Mouse (Mus musculus): ENCODE measurements around the gene Micu1. TPM values are rescaled to one million over a fixed set of nuclear protein-coding genes. Genes with fewer than 3 reads are reported as not detected.

Gene Micu1
- total RNA-seq, 1 experiment: 23.6 TPM

DNA sequence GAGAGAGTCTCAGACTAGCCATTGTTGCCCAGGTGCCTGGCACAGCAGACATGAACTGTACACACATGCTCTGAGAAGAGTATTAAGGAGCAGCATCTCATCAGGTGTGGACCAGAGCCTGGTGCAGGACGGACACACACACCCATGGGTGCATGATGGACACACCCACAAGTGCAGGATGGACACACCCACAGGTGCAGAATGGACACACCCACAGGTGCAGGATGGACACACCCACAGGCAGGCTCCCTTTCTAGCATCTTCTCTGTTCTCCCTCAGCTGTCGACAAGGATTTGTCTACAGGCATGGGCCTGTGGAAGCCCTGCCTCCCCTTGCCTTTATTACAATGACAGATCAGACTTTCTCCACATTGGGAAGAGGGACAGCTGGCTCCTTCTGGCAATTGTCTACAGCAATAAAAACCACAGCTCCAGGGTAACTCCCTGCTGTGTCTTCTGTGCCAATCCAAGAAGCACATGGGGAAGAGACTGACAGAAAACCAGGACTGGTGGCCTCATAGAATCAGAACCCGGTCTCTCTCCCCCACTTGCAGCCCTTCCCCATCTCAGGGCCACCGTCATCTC lies 107.8 kb downstream of the Micu1 start:
- H3K9me3 ChIP-seq (ENCODE audit: control insufficient read depth, insufficient read depth, low read depth, low read length): no peaks in the 10 kb centered on the region
- H3K36me3 ChIP-seq (ENCODE audit: control insufficient read depth, insufficient read depth, low read length, poor library complexity, severe bottlenecking): no peaks in the 10 kb centered on the region; the same call in 1 of the 2 replicates
- no peak overlapping the region for H3K9ac ChIP-seq (ENCODE audit: insufficient read depth, low read depth, low read length, poor library complexity, severe bottlenecking)
- H3K4me1 ChIP-seq (ENCODE audit: control insufficient read depth in 2 of 2, insufficient read depth in 2 of 2, low read length in 2 of 2, poor library complexity in 1 of 2): 0 out of 4 replicates have a peak, but pooled peaks cover 0 to 1% of the 10 kb centered on the region in 2 experiments
- no peak for TF ChIP-seq HCFC1 (IDR thresholded peaks at IDR 0.05; ENCODE audit: borderline replicate concordance, insufficient read depth, low read length)
- TF ChIP-seq ZNF384 (IDR thresholded peaks at IDR 0.05; ENCODE audit: low read depth, low read length): no peak
- TF ChIP-seq CHD2 (IDR thresholded peaks at IDR 0.05; ENCODE audit: low read depth, low read length): no peak
- no peak for TF ChIP-seq ZC3H11A (IDR thresholded peaks at IDR 0.05; ENCODE audit: borderline replicate concordance, low read depth, low read length)
- TF ChIP-seq MAFK (IDR thresholded peaks at IDR 0.05; ENCODE audit: insufficient read depth, low read depth, low read length): no peak
- in situ Hi-C loops (cut with MboI; ENCODE audit: low sequenced_read_pairs in 2 of 2, unreplicated experiment in 2 of 2): no loop called here
- H3K27ac ChIP-seq (ENCODE audit: insufficient read depth, low read depth, low read length, poor library complexity, severe bottlenecking): no peak overlapping the region
- no peak for DNase-seq (ENCODE audit: low read depth, low spot score)
- H3K4me3 ChIP-seq (ENCODE audit: insufficient read depth in 1 of 2, low read depth in 1 of 2, low read length in 2 of 2, poor library complexity in 1 of 2, severe bottlenecking in 1 of 2): no peak overlapping the region

DNA sequence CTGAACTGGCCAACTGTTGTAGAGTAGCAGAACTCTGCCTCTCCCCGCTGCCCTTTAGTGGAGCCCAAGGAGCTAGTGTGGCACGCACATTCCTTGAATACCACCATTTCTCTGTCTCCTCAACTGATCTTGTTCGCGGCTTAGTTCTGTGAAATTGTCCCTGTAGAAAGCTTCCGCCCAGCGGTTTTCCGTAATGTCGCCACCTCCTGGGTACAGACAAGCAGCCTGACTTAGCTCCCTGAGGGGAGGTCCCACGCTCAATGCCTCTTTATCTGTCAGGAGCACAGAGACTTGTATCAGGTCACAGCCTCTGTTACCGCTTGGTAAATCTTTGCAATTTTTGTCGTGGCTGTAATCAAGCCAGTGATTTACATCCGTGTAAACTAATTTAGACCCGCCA lies 110.7 kb downstream of the Micu1 start:
- Histone ChIP-seq H3K27ac (ENCODE audit: insufficient read depth, low read depth, low read length, poor library complexity, severe bottlenecking) (no peak overlapping the region), H3K9ac (ENCODE audit: insufficient read depth, low read depth, low read length, poor library complexity, severe bottlenecking) (peak overlapping the region; percentile 16; the same call in 1 of the 2 replicates), H3K9me3 (ENCODE audit: control insufficient read depth, insufficient read depth, low read depth, low read length) (no peaks in the 10 kb centered on the region), H3K4me3 (ENCODE audit: insufficient read depth in 1 of 2, low read depth in 1 of 2, low read length in 2 of 2, poor library complexity in 1 of 2, severe bottlenecking in 1 of 2) (peak overlapping the region; percentile 13 to 19; a peak in 2 of 4 replicates), H3K4me1 (ENCODE audit: control insufficient read depth in 2 of 2, insufficient read depth in 2 of 2, low read length in 2 of 2, poor library complexity in 1 of 2) (peaks cover 0 to 1% of the 10 kb centered on the region in 2 experiments; a peak in 1 of 4 replicates), H3K36me3 (ENCODE audit: control insufficient read depth, insufficient read depth, low read length, poor library complexity, severe bottlenecking) (no peaks in the 10 kb centered on the region; the same call in 1 of the 2 replicates)
- in situ Hi-C loops (cut with MboI; ENCODE audit: low sequenced_read_pairs in 2 of 2, unreplicated experiment in 2 of 2): no loop called here
- TF ChIP-seq ZC3H11A (IDR thresholded peaks at IDR 0.05; ENCODE audit: borderline replicate concordance, low read depth, low read length): no peak
- no peak for TF ChIP-seq HCFC1 (IDR thresholded peaks at IDR 0.05; ENCODE audit: borderline replicate concordance, insufficient read depth, low read length)
- no peak for TF ChIP-seq ZNF384 (IDR thresholded peaks at IDR 0.05; ENCODE audit: low read depth, low read length)
- no peak for TF ChIP-seq MAFK (IDR thresholded peaks at IDR 0.05; ENCODE audit: insufficient read depth, low read depth, low read length)
- DNase-seq (ENCODE audit: low read depth, low spot score): no peak

DNA sequence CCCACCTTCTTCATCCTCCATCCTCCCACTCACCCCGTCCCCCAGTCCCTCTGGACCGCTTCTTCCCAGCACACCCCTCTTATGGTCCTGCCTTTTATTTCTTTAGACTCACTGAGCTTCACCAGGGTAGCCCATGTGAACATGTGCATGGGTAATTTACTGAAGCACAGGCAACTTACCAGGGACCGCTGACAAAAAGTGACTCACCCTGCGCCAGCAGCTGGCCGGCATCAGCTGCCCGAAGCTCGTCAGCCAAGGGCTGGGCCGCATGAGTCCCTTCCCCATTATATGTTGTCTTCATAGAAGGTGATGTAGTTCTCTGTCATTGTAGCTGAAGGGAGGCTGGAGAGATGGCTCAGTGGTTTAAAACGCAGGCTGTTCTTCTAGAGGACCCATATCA lies 111.5 kb downstream of the Micu1 start:
- H3K27ac ChIP-seq (ENCODE audit: insufficient read depth, low read depth, low read length, poor library complexity, severe bottlenecking): no peak overlapping the region
- peaks cover 0 to 1% of the 10 kb centered on the region in 2 experiments; a peak in 1 of 4 replicates for H3K4me1 ChIP-seq (ENCODE audit: control insufficient read depth in 2 of 2, insufficient read depth in 2 of 2, low read length in 2 of 2, poor library complexity in 1 of 2)
- DNase-seq (ENCODE audit: low read depth, low spot score): no peak
- no peak overlapping the region for H3K4me3 ChIP-seq (ENCODE audit: insufficient read depth in 1 of 2, low read depth in 1 of 2, low read length in 2 of 2, poor library complexity in 1 of 2, severe bottlenecking in 1 of 2)
- no peaks in the 10 kb centered on the region for H3K9me3 ChIP-seq (ENCODE audit: control insufficient read depth, insufficient read depth, low read depth, low read length)
- H3K9ac ChIP-seq (ENCODE audit: insufficient read depth, low read depth, low read length, poor library complexity, severe bottlenecking): no peak overlapping the region
- in situ Hi-C loops (cut with MboI; ENCODE audit: low sequenced_read_pairs in 2 of 2, unreplicated experiment in 2 of 2): no loop called here
- no peaks in the 10 kb centered on the region; the same call in 1 of the 2 replicates for H3K36me3 ChIP-seq (ENCODE audit: control insufficient read depth, insufficient read depth, low read length, poor library complexity, severe bottlenecking)
- TF ChIP-seq ZNF384 (IDR thresholded peaks at IDR 0.05; ENCODE audit: low read depth, low read length) (no peak), HCFC1 (IDR thresholded peaks at IDR 0.05; ENCODE audit: borderline replicate concordance, insufficient read depth, low read length) (no peak), CHD2 (IDR thresholded peaks at IDR 0.05; ENCODE audit: low read depth, low read length) (no peak), ZC3H11A (IDR thresholded peaks at IDR 0.05; ENCODE audit: borderline replicate concordance, low read depth, low read length) (no peak), MAFK (IDR thresholded peaks at IDR 0.05; ENCODE audit: insufficient read depth, low read depth, low read length) (no peak)

DNA sequence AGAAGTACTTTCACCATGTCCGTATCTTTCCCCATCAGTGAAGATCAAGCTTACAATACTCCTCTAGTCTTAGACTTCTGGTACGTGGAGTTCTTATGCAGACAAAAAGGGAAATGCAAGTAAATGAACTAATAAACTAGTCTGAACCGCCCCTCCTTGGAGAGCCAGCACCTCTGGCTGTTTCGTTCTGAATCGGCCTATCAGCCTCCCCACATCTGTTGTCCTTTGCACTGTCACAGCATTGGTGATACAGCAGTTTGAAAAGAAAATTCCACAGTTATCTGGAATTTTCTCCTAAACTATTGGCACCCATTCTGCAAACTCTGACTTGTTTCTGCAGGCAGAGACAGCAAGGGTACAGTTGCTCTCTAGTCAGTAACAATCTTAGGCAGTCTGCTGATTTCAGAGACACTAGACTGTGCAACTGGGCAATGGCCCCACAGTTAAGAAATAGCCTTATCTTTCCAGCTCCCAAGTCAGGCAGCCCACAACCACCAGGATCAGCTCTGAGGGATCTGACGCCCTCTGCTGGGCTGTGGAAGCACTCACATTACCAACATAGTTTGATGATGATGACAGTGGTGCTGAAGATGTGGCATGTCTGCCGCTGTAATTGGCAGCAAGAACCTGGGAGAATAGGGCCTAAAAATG lies 112.4 kb downstream of the Micu1 start:
- no peak for TF ChIP-seq CHD2 (IDR thresholded peaks at IDR 0.05; ENCODE audit: low read depth, low read length)
- Histone ChIP-seq H3K4me3 (ENCODE audit: insufficient read depth in 1 of 2, low read depth in 1 of 2, low read length in 2 of 2, poor library complexity in 1 of 2, severe bottlenecking in 1 of 2) (no peak overlapping the region), H3K9ac (ENCODE audit: insufficient read depth, low read depth, low read length, poor library complexity, severe bottlenecking) (no peak overlapping the region), H3K9me3 (ENCODE audit: control insufficient read depth, insufficient read depth, low read depth, low read length) (no peaks in the 10 kb centered on the region), H3K4me1 (ENCODE audit: control insufficient read depth in 2 of 2, insufficient read depth in 2 of 2, low read length in 2 of 2, poor library complexity in 1 of 2) (peaks cover 0 to 3% of the 10 kb centered on the region in 2 experiments; a peak in 2 of 4 replicates), H3K36me3 (ENCODE audit: control insufficient read depth, insufficient read depth, low read length, poor library complexity, severe bottlenecking) (no peaks in the 10 kb centered on the region; the same call in 1 of the 2 replicates), H3K27ac (ENCODE audit: insufficient read depth, low read depth, low read length, poor library complexity, severe bottlenecking) (no peak overlapping the region)
- DNase-seq (ENCODE audit: low read depth, low spot score): peak; percentile 66
- in situ Hi-C loops (cut with MboI; ENCODE audit: low sequenced_read_pairs in 2 of 2, unreplicated experiment in 2 of 2): no loop called here
